Mouse (Mus musculus): Measurements from ENCODE around the gene Fahd2a. TPM values are rescaled to one million over a fixed set of nuclear protein-coding genes. Genes with fewer than 3 reads are reported as not detected.

Fahd2a gene
- polyA plus RNA-seq, 1 experiment from 2014 or later, result 31.6 TPM

- WGBS, result 57% methylated on average over 2 of the region's 2 CpGs
- Histone ChIP-seq H3K4me1 (ENCODE audit: control insufficient read depth, insufficient read depth, low read length) (no peaks in the 10 kb centered on the region), H3K36me3 (ENCODE audit: control insufficient read depth, insufficient read depth, low read length) (no peaks in the 10 kb centered on the region), H3K27ac (ENCODE audit: low read length) (no peak overlapping the region), H3K9ac (replicated peaks; ENCODE audit: low read depth, low read length) (no peak overlapping the region), H3K4me3 (ENCODE audit: low read depth, low read length) (no peak overlapping the region), H3K27me3 (ENCODE audit: control insufficient read depth, insufficient read depth, low read length) (no peaks in the 10 kb centered on the region), H3K9me3 (ENCODE audit: control insufficient read depth, low read depth, low read length) (no peaks in the 10 kb centered on the region), H3K4me2 (replicated peaks; ENCODE audit: low read depth, low read length) (no peak overlapping the region)
- ATAC-seq (ENCODE audit: insufficient number of reproducible peaks, insufficient read depth, low FRiP score, low read depth), result no peak
Observed at GRCm38 (mm10) chr2:127387521-127387920, 56.8 kb downstream of the Fahd2a start.

Other genes with a start within 250 kb of the Fahd2a start
- 2.4 and 3.1 TPM in 2 replicates for gene 1810024B03Rik, start 236.3 kb downstream of the Fahd2a start, polyA plus RNA-seq (2014; fragmentation: Nextera tagmentation; extraction: Ambion mirVana)
- gene Snrnp200, start 236.2 kb downstream of the Fahd2a start, polyA plus RNA-seq (2014; fragmentation: Nextera tagmentation; extraction: Ambion mirVana), result 72.5 and 79.5 TPM in 2 replicates
- gene Ciao1, start 196.7 kb downstream of the Fahd2a start, polyA plus RNA-seq (2014; fragmentation: Nextera tagmentation; extraction: Ambion mirVana), result 56.1 and 57.1 TPM in 2 replicates
- gene Tmem127, start 196.7 kb downstream of the Fahd2a start, polyA plus RNA-seq (2014; fragmentation: Nextera tagmentation; extraction: Ambion mirVana), result 21.1 TPM in 2 replicates
- gene Stard7, start 174.3 kb downstream of the Fahd2a start, polyA plus RNA-seq (2014; fragmentation: Nextera tagmentation; extraction: Ambion mirVana), result 72.7 and 77.0 TPM in 2 replicates
- gene Dusp2, start 108.4 kb downstream of the Fahd2a start, polyA plus RNA-seq (2014; fragmentation: Nextera tagmentation; extraction: Ambion mirVana), result 3.2 and 3.8 TPM in 2 replicates
- gene Astl, start 105.9 kb downstream of the Fahd2a start, polyA plus RNA-seq (2014; fragmentation: Nextera tagmentation; extraction: Ambion mirVana), result not detected in 2 replicates
- 0.64 and 0.98 TPM in 2 replicates for gene Adra2b, start 81.4 kb downstream of the Fahd2a start, polyA plus RNA-seq (2014; fragmentation: Nextera tagmentation; extraction: Ambion mirVana)
- not detected in 2 replicates for gene Gpat2, start 19.4 kb downstream of the Fahd2a start, polyA plus RNA-seq (2014; fragmentation: Nextera tagmentation; extraction: Ambion mirVana)
- 6.3 and 6.9 TPM in 2 replicates for gene Kcnip3, start 77.5 kb upstream of the Fahd2a start, polyA plus RNA-seq (2014; fragmentation: Nextera tagmentation; extraction: Ambion mirVana)
- gene Prom2, start 96.9 kb upstream of the Fahd2a start, polyA plus RNA-seq (2014; fragmentation: Nextera tagmentation; extraction: Ambion mirVana), result 12.1 and 14.1 TPM in 2 replicates
- gene Zfp661, start 142.5 kb upstream of the Fahd2a start, polyA plus RNA-seq (2014; fragmentation: Nextera tagmentation; extraction: Ambion mirVana), result 3.8 and 5.0 TPM in 2 replicates
- 125 and 132 TPM in 2 replicates for gene Mrps5, start 142.7 kb upstream of the Fahd2a start, polyA plus RNA-seq (2014; fragmentation: Nextera tagmentation; extraction: Ambion mirVana)
- gene Mal, start 212.1 kb upstream of the Fahd2a start, polyA plus RNA-seq (2014; fragmentation: Nextera tagmentation; extraction: Ambion mirVana), result 7.0 and 10.4 TPM in 2 replicates

All from stomach, embryonic 14.5 days (tissue).